Comparison of ENCODE assay signal across 10 mouse cellular contexts in the genomic region with DNA sequence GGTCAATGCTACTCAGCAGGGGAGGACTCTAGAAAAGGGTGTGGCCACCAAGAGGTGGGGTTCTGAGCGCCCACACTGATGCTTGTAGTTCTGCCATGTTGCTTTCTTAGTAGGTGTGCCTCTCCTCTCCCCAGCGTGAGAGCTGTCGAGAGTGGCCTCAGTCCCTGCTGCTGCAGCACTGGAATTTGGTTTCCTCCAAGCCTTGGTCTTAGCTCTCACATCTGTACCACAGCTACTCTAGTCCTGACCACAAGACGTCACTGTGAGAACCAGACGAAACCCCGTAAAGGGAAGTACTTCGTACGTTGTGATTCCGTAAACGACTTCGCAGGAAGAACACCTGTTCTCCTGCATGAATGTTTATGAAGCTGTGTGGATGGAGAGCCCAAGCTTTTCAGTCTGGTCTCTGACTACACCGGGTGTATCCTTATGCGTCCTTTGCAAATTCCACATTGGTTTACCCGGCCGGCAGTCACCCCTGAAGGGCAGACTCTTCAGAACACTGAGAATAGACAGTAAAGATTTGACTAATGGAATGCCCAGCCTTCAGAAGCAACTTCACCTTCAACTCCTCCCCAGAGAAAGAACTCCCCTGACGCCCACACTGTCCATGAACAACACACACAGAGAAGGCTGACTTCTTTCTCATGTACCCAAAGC. TPM values are rescaled to one million over a fixed set of nuclear protein-coding genes. Genes with fewer than 3 reads are reported as not detected.
A peak's percentile ranks its signal among the peaks of the same experiment; 100 is the strongest.
DNase-seq lines count a peak whose midpoint lies in the region; ATAC-seq and TF ChIP-seq lines count a peak whose summit lies in the region.
"Had no signal": no experiment of that assay in that cellular context is flagged by ENCODE, and none has a peak within 500 bp of the region (broad histone marks: within the 10 kb centered on the region; RNA-seq: fewer than 3 reads in every experiment).

No protein-coding gene starts in this region.

- no peak overlapping the region for H3K9ac ChIP-seq in forebrain, embryonic 12.5 days
- H3K9ac ChIP-seq in midbrain, embryonic 13.5 days (replicated peaks): no peak overlapping the region
- H3K9ac ChIP-seq: limb, embryonic 15.5 days had no signal

- peak; percentile 8 for DNase-seq in lung, adult 2 months
- no peak for DNase-seq in lung, postnatal 10 days
- DNase-seq in c-Kit-positive CD71-negative TER-119-negative erythroid progenitor cells, embryonic 14.5 days (ENCODE audit: low read depth): peak; percentile 53
- DNase-seq in naive thymus-derived CD4-positive, alpha-beta T cell, adult 2 months (ENCODE audit: low read depth): peak; percentile 29
- peak; percentile 19 for DNase-seq in thymus, postnatal 4 days
- DNase-seq: right cerebral cortex, postnatal 14 days had no signal

- no peaks in the 10 kb centered on the region for H3K9me3 ChIP-seq in forebrain, embryonic 12.5 days
- no peaks in the 10 kb centered on the region for H3K9me3 ChIP-seq in midbrain, embryonic 13.5 days
- H3K9me3 ChIP-seq: limb, embryonic 15.5 days had no signal

- H3K4me1 ChIP-seq in lung, adult 2 months (ENCODE audit: control insufficient read depth, insufficient read depth, low read length): no peaks in the 10 kb centered on the region; the same call in 1 of the 2 replicates
- H3K4me1 ChIP-seq in forebrain, embryonic 12.5 days: peaks cover 5% of the 10 kb centered on the region; the same call in 1 of the 2 replicates
- 0 out of 2 replicates have a peak, but pooled peaks cover 5% of the 10 kb centered on the region for H3K4me1 ChIP-seq in midbrain, embryonic 13.5 days (replicated peaks)

- no peak for TF ChIP-seq POLR2A in lung, adult 2 months (IDR thresholded peaks at IDR 0.05; ENCODE audit: borderline replicate concordance, extremely low read depth, low read depth, low read length)

- no peak overlapping the region for H3K27ac ChIP-seq in forebrain, embryonic 12.5 days
- no peak overlapping the region for H3K27ac ChIP-seq in midbrain, embryonic 13.5 days
- H3K27ac ChIP-seq: limb, embryonic 15.5 days had no signal

- no peak overlapping the region for H3K4me3 ChIP-seq in lung, adult 2 months (replicated peaks; ENCODE audit: extremely low read depth, low read depth, low read length)
- no peak overlapping the region for H3K4me3 ChIP-seq in forebrain, embryonic 12.5 days (replicated peaks)
- no peak overlapping the region for H3K4me3 ChIP-seq in midbrain, embryonic 13.5 days (replicated peaks)
- H3K4me3 ChIP-seq: limb, embryonic 15.5 days; myocyte had no signal

- H3K36me3 ChIP-seq in forebrain, embryonic 12.5 days (replicated peaks): 0 out of 2 replicates have a peak, but pooled peaks cover 2% of the 10 kb centered on the region
- H3K36me3 ChIP-seq in midbrain, embryonic 13.5 days: no peaks in the 10 kb centered on the region; the same call in 1 of the 2 replicates
- H3K36me3 ChIP-seq: limb, embryonic 15.5 days had no signal

- WGBS in lung, adult 2 months: 43% methylated on average over 16 of the region's 16 CpGs
- WGBS in forebrain, embryonic 12.5 days: 83% methylated on average over 16 of the region's 16 CpGs
- 88% methylated on average over 16 of the region's 16 CpGs for WGBS in midbrain, embryonic 13.5 days

- TF ChIP-seq CTCF in lung, adult 2 months (IDR thresholded peaks at IDR 0.05; ENCODE audit: insufficient read depth, low read length): no peak

- H3K4me2 ChIP-seq in forebrain, embryonic 12.5 days: no peak overlapping the region
- no peak overlapping the region for H3K4me2 ChIP-seq in midbrain, embryonic 13.5 days (replicated peaks)
- H3K4me2 ChIP-seq: limb, embryonic 15.5 days had no signal

- ATAC-seq in forebrain, embryonic 12.5 days (ENCODE audit: low FRiP score): no peak
- ATAC-seq in midbrain, embryonic 13.5 days: no peak

- H3K27me3 ChIP-seq in forebrain, embryonic 12.5 days: no peaks in the 10 kb centered on the region
- no peaks in the 10 kb centered on the region for H3K27me3 ChIP-seq in midbrain, embryonic 13.5 days
- H3K27me3 ChIP-seq: limb, embryonic 15.5 days had no signal

RNA-seq across cellular contexts. Expression of gene Tmem108, which starts 53.0 kb away (rescaled TPM):
- polyA plus RNA-seq in lung, adult 2 months (2012; rRNA removed): 8.5 and 9.1 TPM in 2 replicates
- 34.5 and 35.6 TPM in 2 replicates for polyA plus RNA-seq in forebrain, embryonic 12.5 days (2016; fragmentation: Nextera tagmentation; extraction: Ambion mirVana)
- 22.1 and 23.4 TPM in 2 replicates for polyA plus RNA-seq in midbrain, embryonic 13.5 days (2015; fragmentation: Nextera tagmentation; extraction: Ambion mirVana)
- polyA plus RNA-seq: myocyte had no signal
